Mouse (Mus musculus) cerebellum, adult 9-10 months (tissue): Measurements from ENCODE around the gene Hist1h1b.
"Not testable (repeated sequence)": the region's sequence is repeated elsewhere in the genome, so short reads cannot be mapped to it uniquely, and the experiment has no call there.

Experiments
- DNase-seq: peaks from one replicate; pipeline ENCODE4 v3.0.0; 2022

Hist1h1b gene

DNA sequence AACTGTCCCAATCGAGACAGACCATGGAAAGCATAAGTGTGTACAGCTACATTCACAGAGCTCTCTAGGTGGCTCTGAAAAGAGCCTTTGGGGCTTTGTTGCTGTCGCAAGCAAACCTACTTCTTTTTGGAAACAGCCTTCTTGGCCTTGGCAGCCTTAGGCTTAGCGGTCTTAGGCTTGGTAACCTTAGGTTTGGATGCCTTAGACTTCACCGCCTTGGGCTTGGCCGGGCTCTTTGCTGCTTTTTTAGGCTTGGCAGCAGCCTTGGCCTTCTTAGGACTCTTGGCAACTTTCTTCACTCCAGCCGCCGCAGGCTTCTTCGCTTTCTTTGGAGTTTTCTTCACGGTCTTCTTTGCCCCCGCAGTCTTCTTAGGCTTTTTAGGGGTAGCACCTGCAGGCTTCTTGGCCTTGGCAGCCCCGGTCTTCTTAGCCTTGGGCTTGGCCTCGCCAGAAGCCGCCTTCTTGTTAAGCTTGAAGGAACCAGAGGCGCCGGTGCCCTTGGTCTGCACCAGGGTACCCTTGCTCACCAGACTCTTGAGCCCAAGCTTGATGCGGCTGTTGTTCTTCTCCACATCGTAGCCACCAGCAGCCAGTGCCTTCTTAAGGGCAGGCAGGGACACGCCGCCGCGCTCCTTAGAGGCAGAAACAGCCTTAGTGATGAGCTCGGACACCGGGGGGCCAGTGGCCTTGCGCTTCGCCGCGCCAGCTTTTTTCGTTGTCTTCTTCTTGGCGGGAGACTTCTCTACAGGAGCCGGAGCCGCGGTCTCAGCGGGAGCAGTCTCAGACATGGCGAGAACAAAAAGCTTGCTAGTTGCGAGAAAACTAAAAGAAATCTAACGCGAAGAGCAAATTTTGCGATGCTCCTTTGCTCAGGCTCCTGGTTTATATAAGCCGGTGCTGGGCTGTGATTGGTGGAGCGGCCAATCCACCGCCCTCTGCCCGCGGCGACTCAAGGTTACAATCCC lies at the start of gene Hist1h1b:
Gene Hist1h1b, minus strand, starts transcription at position 859 of the 965 bp plus-strand sequence.
- peak; percentile 83 for DNase-seq

DNA sequence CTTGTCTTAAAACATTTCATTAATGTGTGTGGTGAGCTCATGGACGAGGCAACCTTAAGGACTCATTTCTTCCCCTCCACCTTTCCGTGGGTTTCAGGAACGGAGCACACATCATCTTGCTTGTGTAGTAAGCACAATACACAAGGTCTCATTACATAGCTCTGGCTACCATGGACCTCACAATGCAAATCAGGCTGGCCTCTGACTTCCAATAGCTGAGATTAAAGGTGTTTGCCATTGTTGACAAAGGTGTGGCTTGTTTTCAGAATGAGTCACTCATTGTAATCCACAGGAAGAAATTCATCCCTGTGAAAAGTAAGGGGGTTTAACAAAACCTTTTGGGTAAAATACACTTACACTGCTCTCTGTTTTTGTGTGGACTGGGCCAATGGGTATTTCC lies 48.1 kb upstream of the Hist1h1b start:
- no peak for DNase-seq

DNA sequence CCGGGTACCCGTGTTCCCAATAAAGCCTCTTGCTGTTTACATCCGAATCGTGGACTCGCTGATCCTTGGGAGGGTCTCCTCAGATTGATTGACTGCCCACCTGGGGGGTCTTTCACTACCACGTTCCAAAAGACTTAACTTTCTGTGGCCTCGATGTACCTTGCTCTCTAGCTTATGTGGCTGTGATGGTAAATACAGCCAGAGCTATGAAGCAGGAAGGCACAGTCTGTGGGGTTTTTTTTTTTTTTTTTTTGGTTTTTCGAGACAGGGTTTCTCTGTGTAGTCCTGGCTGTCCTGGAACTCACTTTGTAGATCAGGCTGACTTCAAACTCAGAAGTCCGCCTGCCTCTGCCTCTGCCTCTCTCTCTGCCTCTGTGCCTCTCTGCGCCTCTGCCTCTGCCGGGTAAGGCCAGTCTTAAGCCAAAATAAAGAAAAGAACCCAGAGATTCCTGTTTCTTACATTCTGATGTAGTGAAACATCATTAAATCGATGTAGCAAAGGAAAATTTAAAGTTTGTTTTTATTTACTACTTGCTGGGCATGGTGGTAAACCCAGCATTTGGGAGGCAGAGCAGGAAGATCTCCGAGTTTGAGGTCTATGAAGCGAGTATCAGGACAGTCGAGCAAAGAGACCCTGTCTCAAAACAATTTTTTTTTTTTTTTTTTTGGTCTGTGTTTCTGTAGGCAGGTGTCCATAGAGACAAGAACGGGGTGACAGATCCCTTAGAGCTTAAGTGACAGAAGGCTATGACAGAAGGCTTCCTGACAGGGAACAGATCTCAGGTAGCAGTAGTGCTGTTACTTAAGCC lies 39.9 kb upstream of the Hist1h1b start:
- DNase-seq, result not testable (repeated sequence)

DNA sequence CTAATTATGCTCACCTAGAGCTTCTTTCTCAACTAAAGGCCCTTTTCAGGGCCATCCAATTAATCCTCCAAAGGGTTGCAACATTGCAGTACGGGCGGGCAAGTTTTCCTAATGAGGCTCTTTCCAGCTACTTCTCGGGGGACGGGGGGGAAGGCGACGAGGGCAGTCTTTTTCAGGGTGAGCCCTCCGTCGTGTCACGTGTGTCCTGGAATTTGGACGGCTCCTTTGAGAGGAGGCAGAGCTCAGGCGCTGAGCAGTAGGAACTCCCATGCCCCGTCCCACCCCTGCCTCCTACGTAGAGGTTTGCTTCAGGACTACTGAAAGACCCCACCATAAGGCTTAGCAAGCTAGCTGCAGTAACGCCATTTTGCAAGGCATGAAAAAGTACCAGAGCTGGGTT lies 31.7 kb upstream of the Hist1h1b start:
- not testable (repeated sequence) for DNase-seq

DNA sequence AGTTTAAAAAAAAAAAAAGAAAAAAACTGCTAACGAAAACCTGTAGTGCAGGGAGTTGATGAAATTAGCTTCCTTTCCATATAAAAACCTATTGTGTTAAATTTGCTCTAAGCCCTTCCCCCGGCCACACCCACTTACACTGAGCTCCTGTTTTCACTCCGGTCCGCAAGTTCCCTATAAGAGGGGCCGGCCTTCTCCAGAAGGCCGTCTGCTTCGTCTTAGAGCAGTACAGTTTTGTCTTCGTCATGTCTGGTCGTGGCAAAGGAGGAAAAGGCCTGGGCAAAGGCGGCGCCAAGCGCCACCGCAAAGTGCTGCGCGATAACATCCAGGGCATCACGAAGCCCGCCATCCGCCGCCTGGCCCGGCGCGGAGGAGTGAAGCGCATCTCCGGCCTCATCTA lies 31.1 kb upstream of the Hist1h1b start, which contains the start of gene Hist1h4m:
Gene Hist1h4m, plus strand, starts transcription at position 208 of the 400 bp plus-strand sequence.
- peak; percentile 38 for DNase-seq

DNA sequence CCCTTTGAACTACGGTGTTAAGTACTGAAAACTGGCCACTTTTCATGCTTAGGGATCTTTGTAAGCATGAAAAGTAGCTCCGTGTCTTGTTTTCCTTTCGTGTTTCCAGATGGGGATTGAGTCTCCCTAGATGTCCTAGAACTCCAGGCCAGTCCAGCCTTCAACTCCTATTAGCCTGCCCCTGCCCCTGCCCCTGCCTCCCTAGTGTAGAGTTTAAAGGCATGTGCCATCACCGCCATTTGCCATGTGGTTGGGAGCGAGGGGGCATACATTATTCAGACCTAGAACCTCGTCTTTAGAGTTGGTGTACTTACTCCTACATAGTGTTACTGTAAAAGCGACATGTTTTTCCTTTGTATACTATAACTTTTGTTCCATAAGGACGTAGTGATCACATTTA lies 30.6 kb upstream of the Hist1h1b start:
- not testable (repeated sequence) for DNase-seq

DNA sequence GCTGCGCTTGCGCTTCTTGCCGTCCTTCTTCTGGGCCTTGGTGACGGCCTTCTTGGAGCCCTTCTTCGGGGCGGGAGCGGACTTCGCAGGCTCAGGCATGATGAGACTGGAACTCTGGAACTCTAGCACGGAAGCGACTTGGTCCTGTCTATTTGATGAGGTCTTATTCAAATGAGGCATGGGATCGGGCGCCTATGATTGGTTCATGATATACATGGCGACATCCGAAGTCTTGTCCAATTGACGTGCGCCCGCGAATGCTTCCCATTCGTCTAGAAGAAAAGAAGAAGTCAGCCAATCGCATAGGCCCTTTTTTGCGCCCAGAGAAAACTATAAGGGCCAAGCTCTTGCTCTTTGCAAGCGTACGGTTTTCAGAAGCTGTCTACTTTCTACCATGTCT lies 29.6 kb upstream of the Hist1h1b start, which contains the start of the genes Hist1h2bq and Hist1h2ao:
Gene Hist1h2bq, minus strand, starts transcription at position 125 of the 400 bp plus-strand sequence.
Gene Hist1h2ao, plus strand, starts transcription at position 393 of the 400 bp plus-strand sequence.
- DNase-seq, result not testable (repeated sequence)

DNA sequence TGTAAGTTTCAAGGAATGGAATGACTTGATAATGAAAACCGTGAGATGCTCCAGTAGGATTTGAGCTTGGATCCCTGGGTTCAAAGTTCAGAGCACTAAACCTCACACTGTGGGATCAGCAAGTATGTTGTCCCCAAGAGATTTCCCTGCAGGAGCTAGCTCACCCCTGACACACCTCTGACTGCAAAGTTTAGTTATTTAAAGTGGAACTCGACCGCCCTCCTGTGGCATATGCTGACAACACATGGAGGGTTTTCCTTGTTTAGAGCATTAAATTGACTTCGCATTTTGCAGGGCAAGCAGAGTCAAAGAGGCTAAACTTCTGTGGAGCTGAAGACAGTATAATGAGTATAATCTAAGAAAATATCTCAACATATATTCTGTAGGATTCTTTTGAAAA lies 22.6 kb upstream of the Hist1h1b start:
- not testable (repeated sequence) for DNase-seq

DNA sequence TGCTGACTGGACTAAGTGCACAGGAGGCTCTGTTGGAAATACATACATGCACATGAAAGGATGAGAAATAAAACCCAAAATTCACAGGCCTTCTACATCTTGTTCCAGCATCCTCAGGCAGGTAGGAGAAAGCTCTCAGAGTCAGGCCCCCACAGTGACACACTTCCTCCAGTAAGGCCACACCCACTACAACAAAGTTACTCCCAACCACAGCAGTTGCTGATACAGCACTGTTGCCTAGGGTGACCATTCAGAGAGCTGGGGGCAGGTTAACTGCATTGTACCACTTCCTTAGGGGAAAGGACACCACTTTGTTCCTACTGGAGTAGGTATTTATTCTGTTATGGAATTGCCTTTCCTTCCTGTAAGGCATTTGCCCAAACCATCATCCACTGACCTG lies 16.7 kb upstream of the Hist1h1b start:
- not testable (repeated sequence) for DNase-seq

DNA sequence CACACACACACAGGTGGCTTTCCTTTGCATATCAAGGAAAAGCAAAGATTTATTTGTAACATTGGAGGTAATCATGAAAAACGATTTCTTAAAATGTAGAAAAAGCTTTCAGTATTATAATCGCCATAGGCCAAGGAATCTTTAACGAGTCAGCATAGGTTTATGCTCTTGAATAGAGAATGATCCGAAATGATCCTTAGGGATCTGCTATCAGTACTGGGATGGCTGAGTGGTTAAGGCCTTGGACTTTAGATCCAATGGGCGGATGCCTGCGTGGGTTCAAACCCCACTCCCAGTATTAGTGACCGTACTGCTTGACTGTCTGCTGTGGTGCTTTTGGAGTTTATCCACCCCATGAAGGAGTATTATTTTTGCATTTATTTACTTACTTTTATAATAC lies 15.2 kb upstream of the Hist1h1b start:
- DNase-seq, result no peak

DNA sequence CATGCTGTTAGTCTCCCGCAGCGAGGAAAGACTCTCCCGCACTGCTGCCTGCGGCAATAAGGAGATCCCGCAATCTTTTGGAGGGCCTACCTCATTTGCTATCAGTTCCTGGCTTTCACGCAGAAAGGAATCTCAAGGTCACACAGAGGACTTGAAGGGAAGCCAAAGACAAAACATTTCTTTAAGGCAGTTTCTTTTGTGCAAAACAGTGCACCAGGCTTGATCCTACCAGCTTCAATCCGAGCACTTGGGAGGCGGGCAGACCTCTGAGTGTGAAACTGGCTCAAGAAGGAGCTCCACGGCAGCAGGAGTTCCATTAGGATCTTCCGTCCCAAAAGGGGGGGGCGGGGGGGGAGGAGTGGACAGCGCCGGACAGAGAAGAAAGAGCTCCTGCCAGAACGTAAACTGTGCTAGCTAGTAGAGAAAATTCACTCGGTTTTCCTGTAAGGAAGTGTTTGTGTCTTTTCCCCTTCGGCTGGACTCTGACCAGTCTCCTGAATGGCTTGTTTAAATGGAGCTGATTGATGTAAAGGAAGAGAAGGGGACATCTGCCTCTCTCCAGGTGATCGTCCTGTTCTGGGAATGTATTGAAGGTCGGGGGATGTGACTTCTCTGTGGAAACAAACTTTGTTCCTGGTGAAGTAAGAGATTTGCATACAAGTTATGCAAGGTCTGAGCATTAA lies 10.3 kb upstream of the Hist1h1b start:
- no peak for DNase-seq

DNA sequence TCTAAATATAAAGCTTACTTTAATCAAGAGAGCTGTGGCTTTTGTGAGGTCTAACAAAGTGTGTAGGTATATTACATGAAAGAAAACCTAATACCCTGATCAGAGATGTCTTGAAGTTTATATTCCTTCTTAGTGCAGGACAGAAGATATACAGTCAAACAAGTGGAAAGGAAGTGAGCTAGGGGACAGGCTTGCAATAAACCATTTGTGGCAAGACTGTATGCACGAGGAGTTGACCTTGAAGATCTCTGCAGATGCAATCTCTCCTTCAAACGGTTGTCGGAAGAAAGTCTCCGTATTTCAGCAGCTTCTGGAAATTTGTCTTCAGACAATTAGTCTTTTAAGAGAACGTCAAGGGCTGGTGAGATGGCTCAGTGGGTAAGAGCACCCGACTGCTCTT lies 9.5 kb upstream of the Hist1h1b start:
- DNase-seq, result no peak

DNA sequence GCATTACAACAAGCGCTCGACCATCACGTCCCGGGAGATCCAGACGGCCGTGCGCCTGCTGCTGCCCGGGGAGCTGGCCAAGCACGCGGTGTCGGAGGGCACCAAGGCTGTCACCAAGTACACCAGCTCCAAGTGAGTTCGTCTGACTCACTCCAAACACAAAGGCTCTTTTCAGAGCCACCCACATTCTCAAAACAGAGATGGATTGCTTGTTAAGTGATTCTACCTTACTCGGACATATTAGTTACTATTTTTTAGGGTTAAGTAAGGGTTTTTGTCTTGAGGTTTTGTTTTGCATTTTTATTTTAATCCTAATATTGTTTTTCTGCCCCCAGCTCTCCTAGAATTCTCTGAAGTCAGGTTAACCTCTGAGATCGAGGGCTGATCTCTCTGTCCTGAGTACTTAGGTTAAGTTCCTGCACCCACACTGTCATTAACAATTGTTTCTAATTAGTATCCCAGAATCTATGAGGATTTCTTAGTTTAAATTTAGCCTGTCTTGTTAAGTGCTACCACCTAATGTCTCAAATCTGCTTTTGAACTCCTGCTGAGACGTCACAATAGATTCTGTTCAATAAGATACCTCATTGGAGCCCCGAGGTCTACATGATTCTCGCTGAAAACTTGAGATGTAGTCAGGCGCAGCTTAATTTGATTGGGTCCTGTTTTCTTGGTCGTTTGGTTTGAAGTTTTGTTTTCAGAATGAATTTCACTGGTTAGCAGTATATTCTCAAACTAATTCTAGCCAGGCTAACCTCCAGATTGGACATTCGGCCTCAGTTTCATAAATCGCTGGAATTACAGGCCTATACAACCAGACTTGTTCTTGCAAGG lies 7.6 kb upstream of the Hist1h1b start:
- DNase-seq, result peak; percentile 46

DNA sequence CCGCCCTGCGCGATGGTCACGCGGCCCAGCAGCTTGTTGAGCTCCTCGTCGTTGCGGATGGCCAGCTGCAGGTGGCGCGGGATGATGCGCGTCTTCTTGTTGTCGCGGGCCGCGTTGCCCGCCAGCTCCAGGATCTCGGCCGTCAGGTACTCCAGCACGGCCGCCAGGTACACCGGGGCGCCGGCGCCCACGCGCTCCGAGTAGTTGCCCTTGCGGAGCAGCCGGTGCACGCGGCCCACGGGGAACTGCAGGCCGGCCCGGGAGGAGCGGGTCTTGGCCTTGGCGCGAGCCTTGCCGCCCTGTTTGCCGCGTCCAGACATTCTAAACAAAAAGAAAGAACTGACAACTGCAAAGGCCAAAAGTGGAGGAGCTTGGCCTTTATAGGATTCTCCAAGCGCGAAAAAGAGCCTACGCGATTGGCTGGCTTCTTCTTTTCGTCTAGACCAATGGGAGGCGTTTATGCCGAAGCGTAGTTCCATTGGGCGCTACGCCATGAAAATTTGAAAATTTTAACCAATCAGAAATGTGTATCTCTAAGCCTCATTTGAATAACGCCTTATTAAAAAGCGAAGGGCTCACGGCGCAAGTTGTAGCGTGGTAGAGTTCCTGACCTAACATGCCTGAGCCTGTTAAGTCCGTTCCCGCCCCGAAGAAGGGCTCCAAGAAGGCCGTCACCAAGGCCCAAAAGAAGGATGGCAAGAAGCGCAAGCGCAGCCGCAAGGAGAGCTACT lies 6.6 kb upstream of the Hist1h1b start, which contains the start of the genes Hist1h2an and Hist1h2bp:
Gene Hist1h2an, minus strand, starts transcription at position 320 of the 731 bp plus-strand sequence.
Gene Hist1h2bp, plus strand, starts transcription at position 563 of the 731 bp plus-strand sequence.
- DNase-seq, result peak; percentile 98

DNA sequence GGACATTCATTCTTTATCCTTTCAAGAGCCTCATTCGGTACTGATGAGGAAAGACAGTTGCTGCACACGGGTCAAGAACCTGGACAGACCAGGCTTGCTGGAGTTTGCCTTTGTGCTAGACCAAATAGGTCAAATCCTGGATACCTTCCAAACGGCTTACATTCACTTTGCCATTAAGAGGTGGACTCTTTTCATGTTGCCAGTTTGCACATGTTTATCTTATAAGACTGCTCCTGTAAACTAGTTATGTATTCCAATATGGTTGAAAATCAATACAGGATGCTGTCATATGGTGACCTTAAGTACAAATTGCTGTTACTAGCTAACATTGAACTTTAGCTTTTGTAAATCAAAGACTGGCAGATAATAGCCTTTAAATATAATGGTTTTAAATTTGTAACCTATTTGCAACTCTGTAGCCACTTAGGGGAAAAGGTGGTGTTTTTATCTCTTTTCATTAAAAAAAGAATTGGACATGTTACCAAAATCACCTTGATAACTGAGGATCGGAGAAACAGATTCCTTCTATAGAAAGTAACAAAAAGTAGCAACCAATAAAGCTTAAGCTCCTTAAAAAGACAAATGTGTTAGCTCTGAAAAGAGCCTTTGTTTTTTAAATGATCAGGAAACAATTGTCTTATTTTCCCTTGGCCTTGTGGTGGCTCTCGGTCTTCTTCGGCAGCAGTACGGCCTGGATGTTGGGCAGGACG lies 5.9 kb upstream of the Hist1h1b start:
- DNase-seq, result peak; percentile 34

DNA sequence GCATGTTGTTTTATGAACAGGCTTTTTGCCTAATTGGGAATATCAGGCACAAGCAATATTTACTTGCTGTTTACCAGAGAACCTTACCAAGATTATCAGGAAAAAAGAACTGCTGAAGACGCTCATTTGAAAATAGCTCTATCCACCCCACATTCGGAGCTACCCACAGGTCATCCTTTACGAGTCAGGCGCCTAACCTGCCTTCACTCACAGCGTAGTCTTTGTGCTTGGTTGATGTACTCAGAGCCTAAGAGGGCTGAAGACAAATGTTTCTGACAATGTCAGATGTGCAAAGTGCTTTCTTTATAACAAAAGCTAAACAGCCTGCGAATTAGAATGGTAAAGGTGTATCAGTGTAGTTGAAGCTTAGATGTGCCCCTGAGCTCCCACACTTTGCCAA lies 3.9 kb upstream of the Hist1h1b start:
- no peak for DNase-seq

DNA sequence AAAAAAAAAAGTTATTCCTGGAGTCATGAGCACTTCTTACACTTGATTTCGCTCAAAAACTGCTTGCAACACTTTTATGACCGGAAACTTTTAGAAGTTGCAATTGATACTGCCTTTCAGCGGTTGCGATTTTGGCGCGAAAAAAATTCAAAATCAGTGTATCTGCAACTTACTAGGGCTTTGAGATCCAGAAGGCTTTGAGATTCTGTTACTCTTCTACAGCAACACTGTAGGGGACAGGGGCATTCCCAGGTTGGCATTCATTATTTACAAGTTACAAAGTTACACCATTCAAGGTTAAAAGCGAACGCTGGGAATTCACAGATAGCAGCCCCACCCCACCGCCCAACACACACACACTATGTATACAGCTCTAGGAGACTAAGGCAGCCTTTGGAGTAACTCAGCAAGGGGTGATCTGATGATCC lies 3.3 kb upstream of the Hist1h1b start:
- peak; percentile 62 for DNase-seq

DNA sequence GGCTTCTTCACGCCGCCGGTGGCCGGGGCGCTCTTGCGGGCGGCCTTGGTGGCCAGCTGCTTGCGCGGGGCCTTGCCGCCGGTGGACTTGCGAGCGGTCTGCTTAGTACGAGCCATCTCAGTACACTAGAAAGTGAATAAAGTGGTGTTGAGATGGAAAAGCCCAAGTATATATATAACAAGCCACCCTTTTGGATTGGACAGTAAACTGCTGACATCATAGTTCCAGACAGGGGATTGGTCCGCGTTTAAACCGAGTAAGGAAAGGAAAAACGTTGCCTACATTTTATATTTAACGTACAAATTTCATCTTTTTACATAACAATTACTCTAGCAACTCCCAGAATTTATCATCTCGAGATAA lies 2.8 kb upstream of the Hist1h1b start, which contains the start of gene Hist1h3i:
Gene Hist1h3i, minus strand, starts transcription at position 116 of the 363 bp plus-strand sequence.
- DNase-seq, result peak; percentile 92

DNA sequence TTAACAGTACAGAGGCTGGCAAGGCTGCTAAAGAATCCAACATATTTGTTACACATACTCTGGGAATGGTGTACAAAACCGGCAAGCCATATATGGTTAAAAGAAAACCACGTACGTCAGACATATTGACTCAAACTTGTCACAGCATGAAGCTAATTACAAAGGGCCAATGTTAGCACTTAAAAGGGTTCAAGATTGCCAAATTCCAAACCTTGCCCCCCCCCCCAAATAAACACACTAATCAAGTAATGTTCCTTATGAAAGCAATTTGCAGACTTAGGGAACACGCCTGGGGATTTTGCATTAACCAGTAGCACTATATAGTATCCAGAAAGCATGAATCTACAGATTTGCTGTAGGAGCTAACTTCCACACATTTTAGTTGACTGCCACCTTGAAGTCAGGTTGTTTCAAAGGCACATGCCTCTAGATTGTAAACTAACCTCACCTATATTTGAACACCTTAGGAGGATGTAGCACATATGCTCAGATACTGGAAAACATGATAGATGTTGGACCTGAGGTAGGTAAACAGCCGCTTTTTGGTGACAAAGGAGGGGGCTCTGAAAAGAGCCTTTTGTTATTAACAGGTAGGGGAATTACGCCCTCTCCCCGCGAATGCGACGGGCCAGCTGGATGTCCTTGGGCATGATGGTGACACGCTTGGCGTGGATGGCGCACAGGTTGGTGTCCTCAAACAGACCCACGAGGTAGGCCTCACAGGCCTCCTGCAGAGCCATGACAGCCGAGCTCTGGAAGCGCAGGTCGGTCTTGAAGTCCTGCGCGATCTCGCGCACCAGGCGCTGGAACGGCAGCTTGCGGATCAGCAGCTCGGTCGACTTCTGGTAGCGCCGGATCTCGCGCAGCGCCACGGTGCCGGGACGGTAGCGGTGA lies 2.2 kb upstream of the Hist1h1b start:
- peak; percentile 48 for DNase-seq
